Mouse (Mus musculus): ENCODE data around the gene Hbs1l. TPM values are rescaled to one million over a fixed set of nuclear protein-coding genes. Genes with fewer than 3 reads are reported as not detected.

The Hbs1l gene
- polyA plus RNA-seq, 1 experiment = 27.4 TPM

DNA sequence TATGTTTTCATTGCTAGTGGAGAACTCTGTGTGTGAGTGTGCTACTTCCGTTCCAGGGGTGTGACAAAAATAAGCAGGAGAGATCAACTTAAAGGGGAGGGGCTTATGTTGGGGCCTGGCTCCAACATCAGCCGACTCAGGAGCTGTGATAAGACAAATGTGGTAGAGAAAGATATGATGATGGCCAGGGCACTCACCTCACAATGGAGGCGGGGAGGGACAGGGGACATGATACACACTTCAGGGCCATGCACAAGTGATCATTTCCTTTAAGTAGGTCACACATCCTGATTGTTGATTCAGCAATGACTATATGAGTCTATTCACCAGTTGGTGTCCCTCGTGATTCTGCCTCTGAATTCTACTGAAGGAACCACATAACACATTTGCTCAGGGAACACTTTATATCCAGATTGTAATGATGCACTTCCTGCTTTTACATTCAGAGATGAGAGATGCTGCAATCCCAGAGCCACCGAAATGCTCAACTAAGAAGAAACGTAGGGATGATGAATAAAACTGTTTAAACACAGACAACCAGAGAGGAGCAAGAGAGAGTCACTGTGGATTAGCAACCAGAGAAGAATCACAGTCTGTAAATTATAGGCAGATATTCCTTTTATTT, 26.9 kb upstream of the Hbs1l start:
- TF ChIP-seq CTCF (IDR thresholded peaks at IDR 0.05; ENCODE audit: low read depth, low read length) (no peak), POLR2A (IDR thresholded peaks at IDR 0.05; ENCODE audit: borderline replicate concordance, low read depth, low read length) (no peak)
- Histone ChIP-seq H3K4me1 (ENCODE audit: control insufficient read depth, insufficient read depth, low read length) (no peaks in the 10 kb centered on the region), H3K27ac (ENCODE audit: insufficient read depth, low read depth, low read length) (no peak overlapping the region), H3K4me3 (ENCODE audit: insufficient read depth, low read length) (no peak overlapping the region)

DNA sequence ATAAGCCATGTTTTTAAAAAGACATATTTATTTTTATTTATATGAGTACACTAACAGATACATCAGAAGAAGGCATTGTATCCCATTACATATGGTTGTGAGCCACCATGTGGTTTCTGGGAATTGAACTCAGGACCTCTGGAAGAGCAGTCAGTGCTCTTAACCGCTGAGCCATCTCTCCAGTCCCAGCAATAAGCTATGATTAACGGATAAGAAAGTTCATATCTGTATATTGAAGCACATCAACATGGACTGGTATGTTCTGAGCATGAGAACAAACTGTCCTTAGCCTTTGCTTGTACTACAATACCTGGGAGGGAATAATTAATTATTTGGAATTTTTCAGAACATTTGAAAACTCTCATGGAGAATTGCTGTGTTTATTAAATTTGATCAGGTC, 25.9 kb upstream of the Hbs1l start:
- Histone ChIP-seq H3K4me3 (ENCODE audit: insufficient read depth, low read length) (no peak overlapping the region), H3K4me1 (ENCODE audit: control insufficient read depth, insufficient read depth, low read length) (no peaks in the 10 kb centered on the region), H3K27ac (ENCODE audit: insufficient read depth, low read depth, low read length) (no peak overlapping the region)
- no peak for TF ChIP-seq CTCF (IDR thresholded peaks at IDR 0.05; ENCODE audit: low read depth, low read length)
- no peak for TF ChIP-seq POLR2A (IDR thresholded peaks at IDR 0.05; ENCODE audit: borderline replicate concordance, low read depth, low read length)

DNA sequence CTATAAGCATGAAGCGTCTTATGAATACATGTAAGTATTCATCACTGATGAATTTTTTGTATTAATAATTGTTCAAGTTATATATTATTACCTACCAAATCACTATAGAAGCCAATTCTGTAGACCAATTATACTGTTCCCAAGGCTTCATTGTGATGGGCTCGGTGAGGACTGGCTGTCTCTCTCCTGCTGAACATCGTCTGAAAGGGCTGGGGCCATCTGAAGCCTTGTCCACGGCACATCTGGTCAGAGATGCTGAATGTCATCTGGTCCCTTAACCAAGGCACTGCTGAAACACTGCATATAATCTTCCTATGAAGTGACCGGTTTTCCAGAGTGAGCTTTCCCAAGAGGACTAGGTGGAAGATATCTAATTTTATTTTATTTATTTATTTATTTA, 24.9 kb upstream of the Hbs1l start:
- H3K4me3 ChIP-seq (ENCODE audit: insufficient read depth, low read length) = no peak overlapping the region
- no peak for TF ChIP-seq CTCF (IDR thresholded peaks at IDR 0.05; ENCODE audit: low read depth, low read length)
- TF ChIP-seq POLR2A (IDR thresholded peaks at IDR 0.05; ENCODE audit: borderline replicate concordance, low read depth, low read length) = no peak
- no peaks in the 10 kb centered on the region for H3K4me1 ChIP-seq (ENCODE audit: control insufficient read depth, insufficient read depth, low read length)
- H3K27ac ChIP-seq (ENCODE audit: insufficient read depth, low read depth, low read length) = no peak overlapping the region

DNA sequence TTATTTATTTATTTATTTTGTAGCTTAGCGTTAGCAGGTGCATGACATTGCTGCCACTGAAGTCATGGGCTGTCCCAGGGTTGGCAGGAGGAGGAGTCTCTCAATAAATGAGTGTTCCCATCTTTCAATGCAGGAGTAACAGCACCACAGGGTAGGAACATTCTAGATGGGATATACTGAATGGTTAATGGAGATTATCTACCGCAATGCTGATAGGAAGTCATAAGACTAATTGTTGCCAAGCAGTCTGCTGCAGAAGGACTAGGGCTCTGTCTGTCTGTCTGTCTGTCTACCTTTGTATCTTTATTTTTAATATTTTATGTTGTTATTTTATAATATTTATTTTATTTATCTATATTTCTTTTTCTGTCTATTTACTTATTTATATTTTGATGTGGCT, 24.5 kb upstream of the Hbs1l start:
- no peaks in the 10 kb centered on the region for H3K4me1 ChIP-seq (ENCODE audit: control insufficient read depth, insufficient read depth, low read length)
- no peak overlapping the region for H3K4me3 ChIP-seq (ENCODE audit: insufficient read depth, low read length)
- no peak overlapping the region for H3K27ac ChIP-seq (ENCODE audit: insufficient read depth, low read depth, low read length)
- TF ChIP-seq CTCF (IDR thresholded peaks at IDR 0.05; ENCODE audit: low read depth, low read length) (no peak), POLR2A (IDR thresholded peaks at IDR 0.05; ENCODE audit: borderline replicate concordance, low read depth, low read length) (no peak)

DNA sequence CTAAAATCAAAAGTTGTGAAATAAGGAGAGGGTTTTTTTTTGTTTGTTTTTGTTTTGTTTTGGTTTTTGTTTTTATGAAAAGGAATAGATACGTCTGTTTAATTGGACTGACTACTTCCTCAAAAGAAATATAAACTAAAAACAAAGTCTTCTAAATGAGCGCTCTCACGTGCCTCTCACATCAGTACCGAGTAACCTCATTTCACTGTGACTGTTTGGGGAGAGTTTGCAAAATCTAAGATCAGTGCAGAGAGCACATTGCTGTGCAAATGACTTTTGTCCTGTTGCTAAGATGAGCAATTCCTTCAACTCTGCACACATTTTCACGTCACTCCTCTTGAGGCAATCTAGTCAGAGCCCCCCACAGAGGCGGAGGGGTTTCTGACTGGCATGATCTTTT, 24.0 kb upstream of the Hbs1l start:
- H3K4me3 ChIP-seq (ENCODE audit: insufficient read depth, low read length) = no peak overlapping the region
- no peaks in the 10 kb centered on the region for H3K4me1 ChIP-seq (ENCODE audit: control insufficient read depth, insufficient read depth, low read length)
- no peak for TF ChIP-seq CTCF (IDR thresholded peaks at IDR 0.05; ENCODE audit: low read depth, low read length)
- no peak for TF ChIP-seq POLR2A (IDR thresholded peaks at IDR 0.05; ENCODE audit: borderline replicate concordance, low read depth, low read length)
- H3K27ac ChIP-seq (ENCODE audit: insufficient read depth, low read depth, low read length) = no peak overlapping the region

DNA sequence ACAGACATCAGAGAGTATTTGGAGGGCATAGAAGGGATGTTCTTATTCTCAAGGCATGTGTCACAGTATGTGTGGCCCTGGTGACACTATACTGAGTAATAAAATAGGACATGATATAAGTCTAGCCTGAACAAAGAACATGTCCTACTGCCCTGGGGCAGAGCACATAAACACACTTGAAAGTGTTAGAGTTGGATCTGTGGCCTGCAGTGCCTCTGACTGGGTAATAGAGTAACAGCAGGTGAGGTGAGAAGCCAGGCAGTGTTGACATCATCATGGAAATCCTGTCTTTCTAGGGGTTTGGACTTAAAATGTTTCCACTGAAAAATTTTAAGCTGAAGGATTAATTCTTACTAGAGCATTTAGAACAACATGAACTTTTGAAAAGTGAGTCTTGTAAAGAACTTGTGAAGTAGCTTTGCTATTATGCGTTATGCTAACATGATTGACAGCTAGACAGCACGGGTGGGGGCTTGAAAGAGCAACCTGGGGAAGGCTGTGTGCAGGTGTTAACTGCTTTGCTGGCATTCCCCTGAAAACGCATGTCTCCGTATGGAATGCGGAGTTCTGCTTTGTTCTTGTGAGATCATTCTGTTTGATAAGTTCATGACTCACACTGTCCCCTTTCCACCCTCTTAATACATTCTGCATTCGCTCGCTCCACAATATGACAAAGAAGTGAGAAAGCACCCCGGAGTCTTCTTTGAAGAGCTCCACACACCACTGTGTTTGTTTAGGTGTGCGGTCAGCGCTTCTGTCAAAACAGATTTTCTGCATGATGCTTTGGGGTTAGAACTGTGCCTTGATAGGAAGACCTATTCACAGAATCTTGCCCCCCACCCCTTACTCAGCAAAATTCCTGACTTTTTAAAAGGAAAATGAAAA, 8.3 kb upstream of the Hbs1l start:
- no peak for TF ChIP-seq CTCF (IDR thresholded peaks at IDR 0.05; ENCODE audit: low read depth, low read length)
- TF ChIP-seq POLR2A (IDR thresholded peaks at IDR 0.05; ENCODE audit: borderline replicate concordance, low read depth, low read length) = no peak
- Histone ChIP-seq H3K27ac (ENCODE audit: insufficient read depth, low read depth, low read length) (no peak overlapping the region), H3K4me3 (ENCODE audit: insufficient read depth, low read length) (no peak overlapping the region), H3K4me1 (ENCODE audit: control insufficient read depth, insufficient read depth, low read length) (no peaks in the 10 kb centered on the region)

DNA sequence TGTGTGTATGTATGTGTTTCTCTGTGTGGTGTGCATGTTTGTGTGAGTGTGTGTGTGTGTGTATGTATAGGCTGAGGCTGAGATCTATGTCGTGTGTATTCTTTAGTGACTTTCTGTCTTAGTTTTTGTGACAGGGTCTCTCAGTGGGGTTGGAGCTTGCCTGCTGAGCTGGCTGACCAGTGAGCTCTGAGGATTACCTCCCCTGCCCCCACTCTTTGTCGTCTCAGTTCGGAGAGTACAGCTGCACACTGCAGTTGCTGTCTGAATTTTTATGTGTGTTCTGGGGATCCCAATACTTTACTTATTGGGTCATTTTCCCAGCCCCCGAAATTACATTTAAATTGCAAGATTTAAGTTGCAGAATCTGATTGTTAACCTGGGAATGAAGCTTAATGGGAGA, 4.6 kb upstream of the Hbs1l start:
- no peaks in the 10 kb centered on the region for H3K4me1 ChIP-seq (ENCODE audit: control insufficient read depth, insufficient read depth, low read length)
- H3K4me3 ChIP-seq (ENCODE audit: insufficient read depth, low read length) = no peak overlapping the region
- no peak for TF ChIP-seq CTCF (IDR thresholded peaks at IDR 0.05; ENCODE audit: low read depth, low read length)
- TF ChIP-seq POLR2A (IDR thresholded peaks at IDR 0.05; ENCODE audit: borderline replicate concordance, low read depth, low read length) = no peak
- no peak overlapping the region for H3K27ac ChIP-seq (ENCODE audit: insufficient read depth, low read depth, low read length)

DNA sequence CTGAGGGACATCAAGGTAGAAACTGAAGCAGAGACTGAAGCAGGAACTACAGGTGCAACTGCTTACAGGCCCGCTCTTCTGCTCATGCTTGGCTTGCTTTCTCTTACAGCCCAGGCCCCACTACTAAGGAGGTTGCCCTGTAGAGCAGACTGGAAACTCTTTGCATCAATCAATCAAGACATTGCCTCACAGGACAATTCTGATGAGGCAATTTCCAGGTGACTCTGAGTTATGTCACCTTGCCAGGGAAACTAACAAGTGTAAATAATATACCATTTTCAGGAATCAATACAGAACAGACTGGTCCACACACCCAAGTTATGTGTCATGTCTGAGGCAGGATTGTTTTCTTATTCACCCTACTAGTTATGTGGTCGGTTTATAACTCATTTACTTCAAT, 1.6 kb upstream of the Hbs1l start:
- H3K4me3 ChIP-seq (ENCODE audit: insufficient read depth, low read length) = no peak overlapping the region
- no peak for TF ChIP-seq CTCF (IDR thresholded peaks at IDR 0.05; ENCODE audit: low read depth, low read length)
- TF ChIP-seq POLR2A (IDR thresholded peaks at IDR 0.05; ENCODE audit: borderline replicate concordance, low read depth, low read length) = no peak
- H3K4me1 ChIP-seq (ENCODE audit: control insufficient read depth, insufficient read depth, low read length) = peaks cover 7% of the 10 kb centered on the region; the same call in 1 of the 2 replicates
- no peak overlapping the region for H3K27ac ChIP-seq (ENCODE audit: insufficient read depth, low read depth, low read length)

DNA sequence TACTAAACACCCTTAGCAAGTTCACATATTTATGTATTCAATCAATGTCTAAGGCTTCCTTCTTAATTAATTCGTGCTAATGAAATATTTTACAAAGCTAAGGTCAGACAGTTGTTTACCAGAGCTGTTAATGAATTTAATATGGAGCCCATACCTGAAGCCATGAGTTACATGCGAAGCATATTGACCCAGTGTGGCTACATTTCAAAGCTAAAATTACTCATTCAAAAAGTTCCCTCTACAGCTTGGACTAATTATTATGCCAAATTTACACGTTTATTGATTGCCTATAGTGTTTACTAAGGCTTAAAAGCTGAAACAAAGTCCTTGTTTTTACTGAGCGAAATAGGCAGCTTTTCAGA, 401 bp upstream of the Hbs1l start:
- H3K4me3 ChIP-seq (ENCODE audit: insufficient read depth, low read length) = peak overlapping the region; percentile 29; the same call in 1 of the 2 replicates
- H3K4me1 ChIP-seq (ENCODE audit: control insufficient read depth, insufficient read depth, low read length) = peaks cover 7% of the 10 kb centered on the region; the same call in 1 of the 2 replicates
- no peak overlapping the region for H3K27ac ChIP-seq (ENCODE audit: insufficient read depth, low read depth, low read length)
- TF ChIP-seq CTCF (IDR thresholded peaks at IDR 0.05; ENCODE audit: low read depth, low read length) (no peak), POLR2A (IDR thresholded peaks at IDR 0.05; ENCODE audit: borderline replicate concordance, low read depth, low read length) (no peak)

DNA sequence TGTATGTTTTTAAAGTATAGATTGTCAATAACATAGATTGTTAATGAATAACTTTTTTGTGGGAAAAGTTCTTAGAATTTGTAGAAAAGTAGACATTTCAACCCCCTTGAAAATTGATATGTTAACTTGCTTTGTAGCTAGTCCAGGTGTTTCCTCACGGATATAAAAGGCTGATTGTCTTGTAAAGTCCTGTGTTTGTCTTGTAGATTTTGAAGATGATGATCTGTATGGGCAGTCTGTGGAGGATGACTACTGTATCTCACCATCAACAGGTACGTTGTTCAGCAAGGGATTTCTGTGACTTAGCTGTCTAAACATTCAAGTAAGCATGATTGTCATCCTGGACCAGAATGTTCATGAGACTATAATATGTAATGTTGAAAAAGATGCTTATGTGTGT, 3.2 kb downstream of the Hbs1l start:
- H3K27ac ChIP-seq (ENCODE audit: insufficient read depth, low read depth, low read length) = no peak overlapping the region
- no peak for TF ChIP-seq POLR2A (IDR thresholded peaks at IDR 0.05; ENCODE audit: borderline replicate concordance, low read depth, low read length)
- H3K4me1 ChIP-seq (ENCODE audit: control insufficient read depth, insufficient read depth, low read length) = peaks cover 7% of the 10 kb centered on the region; the same call in 1 of the 2 replicates
- no peak overlapping the region for H3K4me3 ChIP-seq (ENCODE audit: insufficient read depth, low read length)

Measured in bone marrow macrophage, adult 2 months (primary cell).